Mouse (Mus musculus) G1E (cell line): Measurements from ENCODE around the gene Thsd4.

ENCODE experiments used
- CTCF ChIP-seq: IDR thresholded peaks from 2 replicates; pipeline ENCODE4 v1.5.1; 2012; ENCODE audit warnings: low read depth, low read length, inconsistent platforms, mixed read lengths
- GATA2 ChIP-seq: IDR thresholded peaks from 2 replicates; pipeline ENCODE4 v1.6.1; 2012; ENCODE audit warnings: low read depth, low read length, inconsistent platforms, borderline replicate concordance
- POLR2AphosphoS5 ChIP-seq: IDR thresholded peaks from 2 replicates; pipeline ENCODE4 v1.6.1; 2012; ENCODE audit warnings: low read depth, low read length, inconsistent platforms; ENCODE audit not compliant: insufficient replicate concordance
- TAL1 ChIP-seq: conservative IDR thresholded peaks from 2 replicates; pipeline ENCODE4 v1.6.1; 2012; ENCODE audit warnings: low read depth, low read length, inconsistent platforms, mixed read lengths

GRCm38 (mm10) chr9:60460010-60460982, 61.5 kb downstream of the Thsd4 start:
- TF ChIP-seq CTCF, result no peak
- no peak for TF ChIP-seq POLR2AphosphoS5
- TF ChIP-seq GATA2, result no peak
- TF ChIP-seq TAL1, result no peak
